Mouse (Mus musculus) urinary bladder, postnatal 10 days (tissue): ENCODE data around the gene Otulin.

Experiments
- DNase-seq: peaks from one replicate; pipeline ENCODE4 v3.0.0; 2022; ENCODE audit warnings: low spot score

Gene Otulin

GRCm38 (mm10) chr15:27630601-27631383 lies at the start of gene Otulin:
TSS of gene Otulin (minus strand) at chr15:27630693.
- DNase-seq = peak; percentile 95

DNA sequence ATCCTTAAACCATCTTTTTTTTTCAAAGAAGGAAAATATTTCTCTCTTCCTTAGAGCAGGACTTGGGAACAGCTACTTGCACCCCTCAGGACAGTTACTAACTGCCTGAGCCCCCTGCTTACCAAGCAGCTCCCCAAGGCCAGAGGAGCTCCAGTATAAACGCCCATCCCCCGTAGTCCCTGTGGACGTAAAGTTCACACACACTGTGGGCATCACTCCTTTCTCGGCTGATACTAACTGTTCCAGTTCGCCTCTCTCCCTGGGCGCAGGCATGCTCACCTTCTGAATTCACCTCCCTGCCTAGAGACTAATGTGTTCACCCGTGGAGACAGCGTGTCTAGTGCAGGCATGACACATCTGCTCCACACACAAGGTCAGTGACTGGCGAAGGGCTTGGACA lies 48.0 kb upstream of the Otulin start:
- no peak for DNase-seq

DNA sequence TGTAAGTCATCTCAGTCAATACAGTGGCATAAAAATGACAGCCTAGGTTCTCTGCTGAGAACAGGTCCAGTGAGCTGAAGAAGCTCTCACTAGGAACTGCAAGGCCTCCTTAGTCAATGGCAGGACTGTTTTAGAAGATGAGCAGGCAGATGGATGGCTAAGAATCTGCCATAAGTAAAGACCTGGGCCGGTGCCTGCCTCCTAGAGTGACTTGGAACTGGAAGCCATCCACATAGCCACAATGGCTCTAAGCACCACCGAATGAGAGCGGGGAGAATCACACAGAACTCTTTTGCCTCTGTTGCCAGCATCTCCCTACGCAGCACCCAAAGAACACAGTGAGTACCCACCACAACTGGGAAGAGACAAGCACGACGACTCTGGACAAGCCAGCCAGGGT lies 47.3 kb upstream of the Otulin start:
- DNase-seq = no peak

DNA sequence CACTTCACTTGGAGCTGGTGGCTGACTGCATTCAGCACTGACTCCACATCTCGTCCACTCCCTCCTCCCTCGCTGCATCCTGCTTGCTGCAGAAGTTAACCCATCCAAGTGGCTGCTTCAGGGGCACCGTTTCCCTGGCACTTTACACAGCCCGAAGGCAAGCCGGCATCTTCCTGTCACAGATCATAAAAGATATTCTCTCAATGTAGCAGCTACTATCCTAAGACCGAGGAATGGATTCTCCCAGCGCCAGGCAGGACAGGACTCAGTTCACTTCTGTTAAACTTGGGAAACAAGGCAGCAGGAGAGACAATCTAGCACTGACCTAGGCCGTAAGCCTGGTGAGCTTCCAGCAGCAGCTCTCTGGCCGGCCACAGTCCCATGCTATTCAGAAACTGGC lies 45.7 kb upstream of the Otulin start:
- no peak for DNase-seq

GRCm38 (mm10) chr15:27675122-27675521 lies 44.6 kb upstream of the Otulin start:
- no peak for DNase-seq

- no peak for DNase-seq
These were observed 43.5 kb upstream of the Otulin start for GRCm38 (mm10) chr15:27674041-27674440.

DNA sequence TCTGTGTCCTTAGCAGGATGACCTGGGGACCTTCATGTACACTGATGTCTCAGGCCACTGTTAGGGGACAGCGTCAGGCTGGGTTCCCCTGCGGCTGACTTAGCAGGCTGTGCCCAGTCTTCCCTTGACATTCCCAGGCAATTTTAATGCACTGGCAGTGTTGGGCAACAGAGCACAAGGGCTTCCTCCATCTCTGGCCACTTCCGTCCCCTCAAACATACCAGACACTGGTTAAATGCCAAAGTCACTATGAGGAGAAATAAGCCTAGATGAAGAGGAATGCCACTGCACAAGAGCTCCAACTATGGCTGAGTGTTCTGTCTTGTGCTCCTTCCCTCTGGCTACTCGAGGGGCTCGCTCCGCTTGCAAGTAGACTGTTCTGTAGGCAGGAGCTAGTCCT lies 42.7 kb upstream of the Otulin start:
- DNase-seq = no peak

- no peak for DNase-seq
These were observed 41.8 kb upstream of the Otulin start for GRCm38 (mm10) chr15:27672259-27672658.

DNA sequence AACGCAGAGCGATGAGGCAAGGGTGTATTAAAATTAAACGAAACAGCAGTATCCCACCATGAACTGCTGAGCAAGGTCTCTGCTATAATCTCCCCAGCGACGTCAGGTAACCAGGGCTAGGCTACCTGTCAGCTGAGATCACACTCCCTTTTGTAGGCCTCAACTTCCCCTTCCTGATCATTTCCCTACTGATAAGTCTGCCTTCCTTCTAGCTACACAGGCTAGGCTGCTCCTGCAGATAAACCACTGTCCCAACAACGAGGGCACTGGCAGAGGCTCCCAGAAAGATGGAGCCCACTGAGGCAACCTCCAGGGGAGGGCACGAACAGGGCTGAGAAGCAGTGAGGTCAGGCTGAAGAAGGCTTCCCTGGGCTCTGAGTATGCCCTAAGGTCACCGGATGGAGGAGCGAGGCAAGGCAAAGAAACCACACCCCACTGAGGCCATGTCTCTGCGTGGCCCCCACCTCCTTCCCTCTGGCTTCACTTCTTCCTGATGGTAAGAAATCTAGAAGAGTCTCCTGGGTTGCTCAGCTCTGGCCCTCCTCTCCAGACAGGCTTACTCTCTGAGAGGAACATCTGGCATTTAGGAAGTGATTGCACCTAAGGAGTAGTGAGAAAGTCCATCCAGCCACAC lies 41.2 kb upstream of the Otulin start:
- no peak for DNase-seq

- DNase-seq = no peak
These were observed 40.2 kb upstream of the Otulin start for GRCm38 (mm10) chr15:27670708-27671107.

GRCm38 (mm10) chr15:27669931-27670411 lies 39.5 kb upstream of the Otulin start:
- no peak for DNase-seq

GRCm38 (mm10) chr15:27669276-27669675 lies 38.8 kb upstream of the Otulin start:
- no peak for DNase-seq

- no peak for DNase-seq
These were observed 38.1 kb upstream of the Otulin start for GRCm38 (mm10) chr15:27668557-27668956.

- DNase-seq = no peak
These were observed 37.5 kb upstream of the Otulin start for GRCm38 (mm10) chr15:27668001-27668461.

DNA sequence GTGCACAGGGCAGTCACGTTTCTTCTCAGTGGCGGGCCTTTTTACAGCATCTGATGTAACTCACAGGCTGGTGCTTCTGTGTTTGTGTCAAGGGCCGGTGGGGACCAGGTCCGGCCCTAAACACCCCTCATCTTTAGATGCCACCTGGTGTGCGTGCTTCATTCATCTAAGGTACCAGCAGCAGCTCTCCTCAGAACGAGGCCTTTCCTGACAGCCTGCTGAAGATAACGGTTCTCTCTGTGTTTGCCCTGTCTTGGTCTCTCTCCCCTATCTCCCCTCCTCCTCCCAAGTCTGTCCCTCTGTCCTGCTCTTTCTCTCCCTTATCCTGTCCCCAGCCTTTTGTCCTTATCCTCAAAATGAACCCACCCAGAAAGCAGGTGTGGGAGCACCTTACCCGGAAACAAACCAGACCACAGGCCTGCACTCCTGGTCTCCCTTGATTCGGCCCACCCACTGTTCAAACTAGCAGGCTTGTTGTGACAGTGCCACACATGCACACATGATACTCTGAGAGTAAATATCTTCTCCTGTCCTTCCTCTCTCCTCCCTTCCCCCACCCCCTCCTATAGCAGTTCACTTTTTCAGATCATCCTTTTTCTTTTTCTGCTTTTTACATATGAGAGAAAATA lies 36.5 kb upstream of the Otulin start:
- no peak for DNase-seq

DNA sequence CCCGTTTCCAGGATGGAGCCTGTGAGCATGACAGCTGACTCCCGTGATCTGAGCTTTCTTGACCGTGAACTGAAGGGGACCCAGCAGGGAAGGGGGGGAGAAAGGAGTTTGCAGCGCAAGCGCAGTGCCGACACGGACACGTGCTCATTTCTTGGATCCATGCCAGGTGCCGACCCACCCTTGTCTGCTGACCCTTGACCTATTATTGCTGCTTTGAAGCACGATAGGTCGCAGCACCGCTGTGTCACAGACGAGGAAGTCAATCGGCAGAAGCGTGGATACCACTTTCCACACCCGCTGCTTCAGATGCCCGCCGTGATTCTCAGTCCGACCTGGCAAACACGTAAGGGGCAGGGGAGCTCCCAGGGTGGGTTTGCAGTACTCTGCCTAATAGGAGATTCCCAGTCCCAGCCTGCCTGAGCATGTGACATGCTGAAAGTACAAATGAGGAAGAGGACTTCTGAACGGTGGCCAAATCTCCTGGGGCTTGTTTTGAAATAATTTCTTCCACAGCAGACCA lies 35.0 kb upstream of the Otulin start:
- DNase-seq = no peak

DNA sequence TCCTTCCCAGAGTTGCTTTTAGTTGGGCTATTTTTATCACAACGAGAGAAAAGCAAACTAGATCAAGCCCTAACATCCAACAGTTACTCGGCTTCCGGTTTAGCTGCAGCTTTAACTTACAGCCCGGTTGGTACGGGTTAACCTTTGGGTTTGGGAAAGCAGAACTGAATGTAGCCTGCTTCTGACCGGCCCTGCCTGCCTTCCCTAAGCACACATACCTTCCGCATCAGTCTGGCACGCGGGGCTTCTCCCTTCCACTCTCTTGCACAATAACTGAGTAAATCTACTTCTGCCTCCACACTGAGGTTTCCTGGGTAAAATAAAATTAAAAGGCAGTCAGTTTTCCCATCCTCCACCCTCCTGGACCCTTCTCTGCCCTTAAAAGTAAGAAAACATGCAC lies 33.6 kb upstream of the Otulin start:
- no peak for DNase-seq

DNA sequence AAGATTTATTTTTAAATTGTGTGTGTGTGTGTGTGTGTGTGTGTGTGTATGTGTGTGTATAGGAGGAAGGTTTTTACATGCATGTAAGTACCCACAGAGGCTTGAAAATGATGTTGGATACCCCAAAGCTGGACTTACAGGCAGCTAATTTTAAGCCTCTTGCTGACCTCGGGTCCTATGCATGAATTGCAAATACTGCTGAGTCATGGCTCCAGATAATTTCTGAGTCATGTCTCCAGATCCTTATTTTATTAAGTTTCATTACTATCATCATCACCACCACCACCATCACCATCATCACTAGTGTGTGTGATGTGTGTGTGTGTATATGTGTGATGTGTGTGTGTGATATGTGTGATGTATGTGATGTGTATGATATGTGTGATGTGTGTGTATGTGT lies 32.2 kb upstream of the Otulin start:
- DNase-seq = no peak

- no peak for DNase-seq
These were observed 31.2 kb upstream of the Otulin start for GRCm38 (mm10) chr15:27661696-27662095.

- peak; percentile 55 for DNase-seq
These were observed 29.2 kb upstream of the Otulin start for GRCm38 (mm10) chr15:27659592-27660244.

- DNase-seq = no peak
These were observed 28.6 kb upstream of the Otulin start for GRCm38 (mm10) chr15:27659143-27659542.

GRCm38 (mm10) chr15:27658356-27658755 lies 27.9 kb upstream of the Otulin start:
- DNase-seq = no peak
